Mouse (Mus musculus): ENCODE data around the gene Mkrn1. TPM values are rescaled to one million over a fixed set of nuclear protein-coding genes. Genes with fewer than 3 reads are reported as not detected.
"Not testable (repeated sequence)": the region's sequence is repeated elsewhere in the genome, so short reads cannot be mapped to it uniquely, and the experiment has no call there.

The Mkrn1 gene
- total RNA-seq (2021), result 100 to 1,000 TPM; 145 to 156 TPM
- long read RNA-seq, experiment 1, transcript Mkrn1-202 (5 exons, 1,511 nt), result minor isoform, 28 of 319 reads
- long read RNA-seq, experiment 1, transcript Mkrn1-203 (3 exons, 751 nt), result minor isoform, 7 of 319 reads
- long read RNA-seq, experiment 1, transcript Mkrn1-201 (8 exons, 3,046 nt), result major isoform, 199 of 319 reads
- long read RNA-seq, experiment 1, transcript Mkrn1-206 (5 exons, 1,485 nt), result minor isoform, 6 of 319 reads
- long read RNA-seq, experiment 1, partial matches to known transcripts, result 10 of 319 reads
- long read RNA-seq, experiment 1, other reads (novel, unspliced or antisense), result 63 of 319 reads
- long read RNA-seq, experiment 2, transcript Mkrn1-206 (5 exons, 1,485 nt), result minor isoform, 10 of 329 reads
- long read RNA-seq, experiment 2, transcript Mkrn1-201 (8 exons, 3,046 nt), result major isoform, 186 of 329 reads
- long read RNA-seq, experiment 2, transcript Mkrn1-202 (5 exons, 1,511 nt), result minor isoform, 32 of 329 reads
- long read RNA-seq, experiment 2, transcript Mkrn1-203 (3 exons, 751 nt), result minor isoform, 14 of 329 reads
- long read RNA-seq, experiment 2, partial matches to known transcripts, result 9 of 329 reads
- long read RNA-seq, experiment 2, other reads (novel, unspliced or antisense), result 77 of 329 reads

- DNase-seq (ENCODE audit: low spot score in 2 of 2), result peak; percentile 72 to 77
These were observed at the start of gene Mkrn1 for GRCm38 (mm10) chr6:39419851-39420721. TSS of gene Mkrn1 (minus strand) at chr6:39420462.

GRCm38 (mm10) chr6:39469427-39469826 lies 49.2 kb upstream of the Mkrn1 start:
- DNase-seq (ENCODE audit: low spot score in 2 of 2), result no peak

GRCm38 (mm10) chr6:39462621-39463538 lies 42.6 kb upstream of the Mkrn1 start:
- DNase-seq (ENCODE audit: low spot score in 2 of 2), result peak; percentile 78 to 86

- DNase-seq (ENCODE audit: low spot score in 2 of 2), result no peak
These were observed 39.8 kb upstream of the Mkrn1 start for GRCm38 (mm10) chr6:39460040-39460439.

- DNase-seq (ENCODE audit: low spot score in 2 of 2), result no peak
These were observed 35.3 kb upstream of the Mkrn1 start for GRCm38 (mm10) chr6:39455339-39456160.

- DNase-seq (ENCODE audit: low spot score in 2 of 2), result no peak
These were observed 34.4 kb upstream of the Mkrn1 start for GRCm38 (mm10) chr6:39454616-39455015.

GRCm38 (mm10) chr6:39453564-39453963 lies 33.3 kb upstream of the Mkrn1 start:
- DNase-seq (ENCODE audit: low spot score in 2 of 2), result no peak

- no peak for DNase-seq (ENCODE audit: low spot score in 2 of 2)
These were observed 30.8 kb upstream of the Mkrn1 start for GRCm38 (mm10) chr6:39451033-39451432.

- DNase-seq (ENCODE audit: low spot score in 2 of 2), result no peak
These were observed 30.3 kb upstream of the Mkrn1 start for GRCm38 (mm10) chr6:39450580-39450979.

- no peak for DNase-seq (ENCODE audit: low spot score in 2 of 2)
These were observed 27.3 kb upstream of the Mkrn1 start for GRCm38 (mm10) chr6:39447429-39448185.

- no peak for DNase-seq (ENCODE audit: low spot score in 2 of 2)
These were observed 25.7 kb upstream of the Mkrn1 start for GRCm38 (mm10) chr6:39445801-39446572.

GRCm38 (mm10) chr6:39442786-39443287 lies 22.6 kb upstream of the Mkrn1 start:
- no peak for DNase-seq (ENCODE audit: low spot score in 2 of 2)

GRCm38 (mm10) chr6:39440207-39440606 lies 19.9 kb upstream of the Mkrn1 start:
- DNase-seq (ENCODE audit: low spot score in 2 of 2), result no peak

GRCm38 (mm10) chr6:39437519-39437918 lies 17.3 kb upstream of the Mkrn1 start:
- not testable (repeated sequence) for DNase-seq (ENCODE audit: low spot score in 2 of 2)

- DNase-seq (ENCODE audit: low spot score in 2 of 2), result no peak
These were observed 15.6 kb upstream of the Mkrn1 start for GRCm38 (mm10) chr6:39435875-39436274.

GRCm38 (mm10) chr6:39434886-39435492 lies 14.7 kb upstream of the Mkrn1 start:
- no peak for DNase-seq (ENCODE audit: low spot score in 2 of 2)

GRCm38 (mm10) chr6:39434111-39434885 lies 14.0 kb upstream of the Mkrn1 start:
- DNase-seq (ENCODE audit: low spot score in 2 of 2), result no peak
